Mouse (Mus musculus): Measurements from ENCODE around the gene Ddx54. TPM values are rescaled to one million over a fixed set of nuclear protein-coding genes. Genes with fewer than 3 reads are reported as not detected.
A peak's percentile ranks its signal among the peaks of the same experiment; 100 is the strongest.

Gene Ddx54
- polyA plus RNA-seq, 1 experiment, result 3.4 TPM

DNA sequence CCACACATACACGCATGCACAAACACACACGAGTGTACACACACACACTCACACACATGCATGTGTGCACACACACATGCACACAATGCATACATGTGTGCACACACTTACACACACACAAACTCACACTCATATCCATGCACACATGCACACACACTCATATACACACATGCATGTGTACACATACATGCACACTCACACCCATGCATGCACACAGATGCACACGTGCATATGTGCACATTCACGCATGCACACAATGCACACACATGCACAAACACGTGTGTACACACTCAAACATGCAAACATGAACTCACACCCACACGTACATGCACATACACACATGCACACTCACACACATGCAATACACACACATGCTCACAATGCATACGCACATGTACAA lies 27.6 kb downstream of the Ddx54 start:
- Histone ChIP-seq H3K4me3 (replicated peaks) (no peak overlapping the region), H3K36me3 (ENCODE audit: control insufficient read depth) (no peaks in the 10 kb centered on the region), H3K4me1 (ENCODE audit: control insufficient read depth) (no peaks in the 10 kb centered on the region), H3K27me3 (ENCODE audit: control insufficient read depth) (peaks cover 21% of the 10 kb centered on the region), H3K9me3 (ENCODE audit: control insufficient read depth, low read length) (peaks cover 5% of the 10 kb centered on the region; the same call in 1 of the 2 replicates)
- TF ChIP-seq TAL1 (IDR thresholded peaks at IDR 0.05; ENCODE audit: low read length) (no peak), GATA1 (IDR thresholded peaks at IDR 0.05; ENCODE audit: low read length) (no peak)

DNA sequence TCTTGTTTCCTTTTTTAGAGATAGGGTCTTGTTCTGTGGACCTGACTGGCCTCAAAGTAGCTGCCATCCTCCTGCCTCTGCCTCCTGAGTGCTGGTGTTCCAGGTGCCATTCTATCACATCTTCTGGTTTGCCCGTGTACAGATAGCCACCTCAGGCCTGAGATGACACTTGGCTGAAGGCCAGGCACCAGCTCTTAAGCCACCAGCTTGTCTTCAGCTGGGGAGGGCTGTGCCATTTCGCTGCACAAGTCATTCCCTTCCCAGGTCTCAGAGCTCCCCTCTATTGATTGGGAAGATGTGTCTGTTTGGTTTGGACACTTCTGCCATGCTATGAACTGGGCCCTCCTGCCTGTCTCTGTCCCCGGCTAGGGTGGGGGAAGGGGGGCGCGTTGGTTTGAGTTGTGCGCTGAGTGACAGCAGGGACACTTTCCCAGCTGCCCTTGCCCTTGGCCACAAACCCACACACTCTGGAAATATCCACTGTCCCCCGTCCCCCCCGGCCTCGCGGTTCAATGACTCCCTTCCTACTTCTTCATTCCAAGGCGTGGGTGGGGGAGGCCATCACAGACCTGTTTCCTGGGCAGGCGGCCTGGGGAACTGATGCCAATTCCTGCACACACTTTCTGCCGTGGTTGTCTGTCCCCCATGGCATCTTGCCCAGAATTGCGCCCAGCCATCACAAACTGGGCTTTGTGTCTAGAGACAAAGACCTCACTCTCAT lies 31.0 kb downstream of the Ddx54 start:
- H3K27me3 ChIP-seq (ENCODE audit: control insufficient read depth), result peaks cover 48% of the 10 kb centered on the region
- peaks cover 5% of the 10 kb centered on the region; the same call in 1 of the 2 replicates for H3K9me3 ChIP-seq (ENCODE audit: control insufficient read depth, low read length)
- H3K4me1 ChIP-seq (ENCODE audit: control insufficient read depth), result peaks cover 4% of the 10 kb centered on the region
- H3K4me3 ChIP-seq (replicated peaks), result no peak overlapping the region
- no peaks in the 10 kb centered on the region for H3K36me3 ChIP-seq (ENCODE audit: control insufficient read depth)
- TF ChIP-seq TAL1 (IDR thresholded peaks at IDR 0.05; ENCODE audit: low read length) (no peak), GATA1 (IDR thresholded peaks at IDR 0.05; ENCODE audit: low read length) (no peak)

DNA sequence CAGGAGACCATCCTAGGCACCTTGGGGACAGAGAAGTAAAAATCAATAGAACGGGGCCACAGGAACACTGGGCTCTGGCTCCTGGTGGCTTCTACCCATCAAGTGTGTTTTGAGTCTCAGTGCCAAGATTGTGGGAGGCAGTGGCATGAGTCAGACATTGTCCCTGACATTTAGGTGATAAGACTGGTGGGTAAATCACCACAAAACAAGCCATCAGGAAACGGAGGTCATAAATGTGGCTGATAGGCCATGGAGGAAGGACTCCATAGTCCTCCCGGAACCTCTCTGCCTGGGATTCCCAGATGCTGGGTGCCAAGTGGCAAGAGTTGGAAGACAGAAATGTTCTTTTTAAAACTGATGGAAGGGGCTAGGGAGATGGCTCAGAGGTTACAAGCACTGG lies 31.7 kb downstream of the Ddx54 start:
- Histone ChIP-seq H3K9me3 (ENCODE audit: control insufficient read depth, low read length) (peaks cover 5% of the 10 kb centered on the region; the same call in 1 of the 2 replicates), H3K4me1 (ENCODE audit: control insufficient read depth) (peaks cover 10% of the 10 kb centered on the region), H3K36me3 (ENCODE audit: control insufficient read depth) (no peaks in the 10 kb centered on the region), H3K27me3 (ENCODE audit: control insufficient read depth) (peaks cover 54% of the 10 kb centered on the region), H3K4me3 (replicated peaks) (no peak overlapping the region)
- TF ChIP-seq TAL1 (IDR thresholded peaks at IDR 0.05; ENCODE audit: low read length) (no peak), GATA1 (IDR thresholded peaks at IDR 0.05; ENCODE audit: low read length) (no peak)

DNA sequence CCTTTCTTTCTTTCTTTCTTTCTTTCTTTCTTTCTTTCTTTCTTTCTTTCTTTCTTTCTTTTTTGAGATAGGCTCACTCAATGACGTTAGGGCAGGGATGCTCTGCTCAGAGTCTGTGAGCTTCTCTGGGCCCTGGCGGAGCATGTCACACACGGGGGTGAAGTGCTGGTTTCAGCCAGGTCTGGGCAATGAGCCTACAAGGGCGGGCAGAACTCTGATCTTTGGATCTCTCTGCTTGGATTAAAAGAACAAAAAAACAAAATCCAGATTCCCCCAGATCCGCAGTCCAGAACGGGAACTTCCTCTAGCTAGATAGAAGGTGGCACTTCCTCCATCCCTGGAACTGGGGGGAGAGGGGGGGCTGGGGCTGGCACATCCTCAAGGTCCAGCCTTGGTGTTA lies 33.3 kb downstream of the Ddx54 start:
- TF ChIP-seq TAL1 (IDR thresholded peaks at IDR 0.05; ENCODE audit: low read length), result no peak
- TF ChIP-seq GATA1 (IDR thresholded peaks at IDR 0.05; ENCODE audit: low read length), result no peak
- Histone ChIP-seq H3K9me3 (ENCODE audit: control insufficient read depth, low read length) (no peaks in the 10 kb centered on the region), H3K4me1 (ENCODE audit: control insufficient read depth) (peaks cover 13% of the 10 kb centered on the region), H3K36me3 (ENCODE audit: control insufficient read depth) (no peaks in the 10 kb centered on the region), H3K4me3 (replicated peaks) (no peak overlapping the region), H3K27me3 (ENCODE audit: control insufficient read depth) (peaks cover 67% of the 10 kb centered on the region)

DNA sequence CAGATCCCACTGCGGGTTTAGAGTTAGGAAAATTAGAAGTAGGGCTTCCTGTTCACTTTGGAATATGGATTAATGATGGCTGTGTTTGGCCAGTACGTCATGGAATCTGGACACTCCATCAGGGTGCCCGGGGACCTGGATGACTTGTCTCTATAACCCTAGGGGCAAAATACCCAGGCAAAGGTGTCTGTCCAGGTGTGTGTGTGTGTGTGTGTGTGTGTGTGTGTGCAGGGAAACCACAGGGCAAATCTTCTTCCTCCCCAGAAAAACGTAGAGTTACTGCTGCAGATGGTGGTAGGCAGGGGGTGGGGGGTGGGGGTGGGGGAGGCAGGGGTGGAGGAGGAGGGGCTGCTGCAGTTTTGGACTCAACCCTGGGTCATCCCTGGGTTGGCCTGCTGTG lies 34.8 kb downstream of the Ddx54 start:
- no peaks in the 10 kb centered on the region for H3K36me3 ChIP-seq (ENCODE audit: control insufficient read depth)
- no peak for TF ChIP-seq GATA1 (IDR thresholded peaks at IDR 0.05; ENCODE audit: low read length)
- no peak for TF ChIP-seq TAL1 (IDR thresholded peaks at IDR 0.05; ENCODE audit: low read length)
- no peak overlapping the region for H3K4me3 ChIP-seq (replicated peaks)
- H3K4me1 ChIP-seq (ENCODE audit: control insufficient read depth), result peaks cover 20% of the 10 kb centered on the region
- peaks cover 71% of the 10 kb centered on the region for H3K27me3 ChIP-seq (ENCODE audit: control insufficient read depth)
- H3K9me3 ChIP-seq (ENCODE audit: control insufficient read depth, low read length), result no peaks in the 10 kb centered on the region

DNA sequence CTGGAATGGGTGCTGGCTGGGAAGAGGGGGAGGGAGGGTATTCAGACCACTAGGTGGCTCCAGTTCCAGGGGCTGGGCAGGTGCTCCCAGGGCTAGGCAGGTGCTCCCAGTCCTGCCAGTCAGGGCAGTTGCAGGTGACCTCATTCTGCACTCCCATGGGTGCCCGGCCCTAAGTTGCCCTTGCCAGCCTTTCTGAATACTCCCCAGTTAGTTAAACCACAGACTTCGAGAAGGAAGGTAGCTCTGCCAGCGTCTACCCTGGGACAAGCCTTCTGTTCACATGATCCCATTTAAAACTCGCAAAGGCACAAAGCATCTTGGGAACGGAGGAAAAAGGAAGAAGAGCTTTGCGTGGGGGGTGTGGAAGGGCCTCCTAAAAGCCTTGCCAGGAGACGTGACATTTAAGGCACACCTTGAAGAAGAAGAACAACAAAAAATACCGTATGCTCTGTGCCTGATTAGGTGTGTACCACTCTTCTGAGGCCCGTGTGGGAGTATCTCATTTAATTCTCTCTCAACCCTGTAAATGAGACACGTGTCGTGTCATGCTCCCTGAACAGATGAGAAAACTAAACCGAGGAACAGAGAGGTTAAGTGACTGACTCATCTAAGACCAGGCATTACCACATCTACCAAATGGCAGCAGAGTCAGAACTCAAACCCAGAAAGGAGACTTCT lies 35.4 kb downstream of the Ddx54 start:
- no peak overlapping the region for H3K4me3 ChIP-seq (replicated peaks)
- H3K36me3 ChIP-seq (ENCODE audit: control insufficient read depth), result no peaks in the 10 kb centered on the region
- TF ChIP-seq GATA1 (IDR thresholded peaks at IDR 0.05; ENCODE audit: low read length) (no peak), TAL1 (IDR thresholded peaks at IDR 0.05; ENCODE audit: low read length) (no peak)
- H3K27me3 ChIP-seq (ENCODE audit: control insufficient read depth), result peaks cover 69% of the 10 kb centered on the region
- H3K9me3 ChIP-seq (ENCODE audit: control insufficient read depth, low read length), result no peaks in the 10 kb centered on the region
- peaks cover 20% of the 10 kb centered on the region for H3K4me1 ChIP-seq (ENCODE audit: control insufficient read depth)

DNA sequence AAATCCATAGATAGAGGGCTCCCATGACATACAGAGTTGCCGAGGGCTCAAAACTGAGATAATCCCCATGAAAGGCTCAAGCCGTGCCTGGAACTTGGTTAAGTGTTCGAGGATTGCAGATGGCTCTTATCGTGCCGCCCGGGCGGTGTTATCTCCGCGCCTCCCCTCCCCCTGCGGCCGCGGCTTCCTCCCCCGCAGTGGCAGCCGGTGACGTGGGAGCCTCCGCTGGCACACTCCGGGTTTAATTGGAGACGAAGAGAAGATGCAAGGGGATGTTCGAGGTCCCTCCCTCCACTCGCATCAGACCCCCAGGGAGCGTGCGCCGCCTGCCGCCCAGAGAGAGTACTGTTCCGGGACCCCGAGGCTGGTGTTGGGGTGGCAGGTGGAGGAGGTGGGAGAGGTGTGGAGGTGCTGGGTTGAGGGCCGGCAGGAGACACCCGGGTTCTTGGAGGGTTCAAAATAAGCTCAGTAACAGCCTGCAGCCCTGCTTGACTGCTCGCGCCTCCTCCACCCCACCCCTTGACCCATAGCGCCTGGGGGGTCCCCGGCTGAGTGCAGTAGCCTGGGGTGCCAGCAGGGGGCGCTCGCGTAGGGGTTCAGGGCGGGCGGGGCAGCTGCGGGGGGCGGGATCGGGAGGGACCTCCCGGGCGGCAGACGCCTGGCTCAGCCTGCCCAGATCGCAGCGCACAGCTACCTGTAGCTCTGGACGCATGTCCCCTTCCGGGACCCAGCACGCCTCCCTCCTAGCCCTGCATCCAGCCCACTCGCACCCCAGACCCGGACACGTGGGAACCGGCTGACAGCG lies 36.2 kb downstream of the Ddx54 start, which contains the start of gene Rasal1:
Gene Rasal1 (plus strand): TSS at position 244 of the 805 bp plus-strand sequence.
- Histone ChIP-seq H3K27me3 (ENCODE audit: control insufficient read depth) (peaks cover 61% of the 10 kb centered on the region), H3K4me1 (ENCODE audit: control insufficient read depth) (peaks cover 20% of the 10 kb centered on the region)
- no peak for TF ChIP-seq GATA1 (IDR thresholded peaks at IDR 0.05; ENCODE audit: low read length)
- TF ChIP-seq TAL1 (IDR thresholded peaks at IDR 0.05; ENCODE audit: low read length), result no peak

DNA sequence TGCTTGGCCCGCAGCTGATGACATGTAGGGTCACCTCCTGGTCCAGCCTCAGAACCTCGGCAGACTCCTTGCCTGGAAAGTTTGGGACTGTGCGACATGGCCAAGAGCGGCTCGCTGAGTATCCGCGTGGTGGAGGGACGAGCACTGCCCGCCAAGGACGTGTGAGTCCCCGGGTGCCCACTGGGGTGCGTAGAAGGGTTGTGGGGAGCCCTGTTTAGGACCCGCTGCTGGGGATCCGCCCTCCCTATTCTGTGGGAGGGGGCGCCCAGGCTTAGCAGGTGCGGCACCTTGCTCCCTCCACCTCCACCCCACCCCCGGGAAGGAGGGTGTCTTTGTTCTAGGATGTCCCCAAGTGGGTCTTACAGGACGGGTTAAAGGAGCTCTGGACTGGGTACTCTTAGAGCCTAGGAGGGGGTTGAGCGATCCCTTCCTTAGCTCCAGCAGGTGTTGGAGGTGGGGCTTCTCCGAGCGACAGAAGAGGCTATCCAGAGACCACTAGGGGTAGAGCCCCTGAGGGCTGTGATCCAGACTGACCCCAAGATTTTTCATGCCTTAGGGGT lies 36.9 kb downstream of the Ddx54 start:
- H3K27me3 ChIP-seq (ENCODE audit: control insufficient read depth), result peaks cover 54% of the 10 kb centered on the region
- no peaks in the 10 kb centered on the region for H3K36me3 ChIP-seq (ENCODE audit: control insufficient read depth)

More for the DNA sequence above, 36.2 kb downstream of the Ddx54 start, which contains the start of gene Rasal1:
- Histone ChIP-seq H3K36me3 (ENCODE audit: control insufficient read depth) (no peaks in the 10 kb centered on the region), H3K9me3 (ENCODE audit: control insufficient read depth, low read length) (no peaks in the 10 kb centered on the region), H3K4me3 (replicated peaks) (peak within 1 kb of the TSS; percentile 41)

More for the DNA sequence above, 36.9 kb downstream of the Ddx54 start:
- Histone ChIP-seq H3K4me3 (replicated peaks) (peak overlapping the region; percentile 36), H3K4me1 (ENCODE audit: control insufficient read depth) (peaks cover 20% of the 10 kb centered on the region), H3K9me3 (ENCODE audit: control insufficient read depth, low read length) (no peaks in the 10 kb centered on the region)
- TF ChIP-seq TAL1 (IDR thresholded peaks at IDR 0.05; ENCODE audit: low read length) (no peak), GATA1 (IDR thresholded peaks at IDR 0.05; ENCODE audit: low read length) (no peak)

All from erythroblast, embryonic 14.5 days (primary cell).